Mouse (Mus musculus) testis, postnatal 14 days (tissue): ENCODE measurements at regions not wholly inside any gene's neighbourhood (a gene's known extent, or its start where the extent isn't known, plus 50 kb on each side); places are given as distances from the start of the nearest gene placed in this dataset.

Experiments used
- DNase-seq: peaks from one replicate; pipeline ENCODE4 v3.0.0; 2021; ENCODE audit warnings: low spot score

DNA sequence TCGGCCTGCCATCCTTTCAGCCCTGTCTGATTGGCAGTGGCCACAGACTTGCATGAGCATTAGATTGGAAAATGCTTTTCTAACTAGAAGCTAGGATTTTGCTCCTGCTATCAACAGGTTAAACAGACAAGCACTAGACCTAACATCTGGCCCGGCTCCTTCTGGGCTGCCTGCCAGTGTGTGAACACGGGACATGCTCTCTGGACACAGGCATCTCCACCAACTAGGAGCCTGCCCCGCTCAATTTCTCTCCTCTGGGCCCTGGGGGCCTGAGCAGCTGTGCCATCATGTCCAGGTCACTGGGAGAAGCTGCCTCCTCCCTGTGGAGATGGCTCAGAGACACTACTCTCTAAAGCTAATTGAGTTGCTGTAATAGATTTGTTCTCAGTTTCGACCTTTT, 195.3 kb upstream of the Jade1 start:
- no peak for DNase-seq

GRCm38 (mm10) chr3:41359458-41359857, 196.1 kb upstream of the Jade1 start:
- DNase-seq = no peak

DNA sequence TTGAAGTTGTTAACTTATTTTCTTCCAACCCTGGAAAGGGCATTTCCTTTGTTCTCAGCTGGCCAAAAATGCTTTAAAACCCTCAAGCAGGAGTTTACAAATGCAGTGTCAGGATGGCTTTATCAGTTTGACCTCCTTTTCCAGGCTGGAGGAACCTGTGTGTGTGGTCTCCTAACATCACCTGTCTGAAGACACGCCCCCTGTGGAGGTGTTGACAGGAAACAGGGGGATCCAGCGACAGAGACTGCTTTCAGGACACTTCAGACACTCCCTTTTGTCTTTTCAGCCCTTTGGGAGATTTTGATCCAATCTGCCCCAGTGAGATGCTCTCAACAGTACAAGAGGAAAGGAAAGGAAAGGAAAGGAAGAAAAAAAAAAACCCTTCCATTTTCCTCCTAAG, 202.5 kb upstream of the Jade1 start:
- no peak for DNase-seq

DNA sequence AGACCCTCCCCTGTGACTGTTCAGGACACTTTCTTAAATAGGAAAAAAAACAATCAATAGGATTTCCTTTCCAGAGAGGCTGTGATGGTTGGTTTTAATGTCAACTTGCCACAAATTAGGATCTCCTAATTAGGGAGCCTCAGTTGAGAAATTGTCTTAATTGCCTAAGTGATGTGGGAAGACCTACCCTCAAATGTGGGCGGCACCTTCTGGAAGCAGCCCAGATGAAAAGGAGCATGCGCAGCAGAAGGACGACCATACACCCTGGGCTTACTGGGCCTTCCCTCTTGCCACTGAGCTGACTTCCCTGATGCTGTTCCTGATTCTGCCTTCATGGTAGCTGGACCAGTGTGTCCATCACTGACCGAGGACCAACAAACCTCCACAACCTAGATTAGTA, 203.7 kb upstream of the Jade1 start:
- DNase-seq = no peak

GRCm38 (mm10) chr3:41351091-41351685, 204.3 kb upstream of the Jade1 start:
- no peak for DNase-seq

GRCm38 (mm10) chr3:41350331-41350730, 205.2 kb upstream of the Jade1 start:
- DNase-seq = no peak

- peak; percentile 36 for DNase-seq
These were observed 206.7 kb upstream of the Jade1 start for GRCm38 (mm10) chr3:41348795-41349194.

DNA sequence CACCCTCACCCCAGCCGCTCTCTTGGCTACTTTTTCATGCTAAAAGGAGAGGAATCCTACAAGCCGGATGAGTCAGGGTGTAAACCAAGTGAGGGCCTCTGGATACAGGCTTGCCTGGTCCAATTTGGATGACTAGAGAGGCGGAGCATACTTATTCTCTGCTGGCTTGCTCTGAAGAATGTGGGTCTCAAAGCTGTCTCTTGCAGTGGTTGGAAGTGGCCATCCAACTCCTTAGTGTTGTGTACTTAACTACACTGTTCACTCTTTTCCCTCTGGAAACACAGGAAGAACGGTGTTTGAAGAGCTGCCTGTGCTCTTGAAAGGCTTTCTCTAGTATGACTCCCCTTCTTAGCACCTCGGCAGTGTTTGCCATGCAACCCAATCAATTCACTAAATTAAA, 208.7 kb upstream of the Jade1 start:
- no peak for DNase-seq

DNA sequence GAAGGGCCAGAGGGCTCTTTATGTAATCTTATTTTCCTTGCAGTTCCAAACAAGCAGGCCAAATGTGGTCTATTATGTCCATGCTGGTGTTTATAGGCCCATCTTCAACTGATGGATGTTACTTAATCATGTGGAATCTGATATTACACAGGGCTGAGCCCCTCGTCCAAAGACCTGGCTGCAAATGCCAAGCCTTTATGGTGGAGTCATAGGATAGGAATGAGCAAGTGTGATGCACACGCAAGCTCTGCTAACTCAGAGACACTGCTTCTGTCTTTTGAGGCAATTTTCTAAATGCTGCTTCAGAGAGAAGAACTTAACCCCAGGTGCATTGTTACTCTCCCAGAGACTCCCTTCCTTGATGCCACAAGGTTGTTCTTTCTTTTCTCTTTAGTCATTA, 212.1 kb upstream of the Jade1 start:
- DNase-seq = no peak

GRCm38 (mm10) chr3:41332481-41332880, 223.1 kb upstream of the Jade1 start:
- no peak for DNase-seq

DNA sequence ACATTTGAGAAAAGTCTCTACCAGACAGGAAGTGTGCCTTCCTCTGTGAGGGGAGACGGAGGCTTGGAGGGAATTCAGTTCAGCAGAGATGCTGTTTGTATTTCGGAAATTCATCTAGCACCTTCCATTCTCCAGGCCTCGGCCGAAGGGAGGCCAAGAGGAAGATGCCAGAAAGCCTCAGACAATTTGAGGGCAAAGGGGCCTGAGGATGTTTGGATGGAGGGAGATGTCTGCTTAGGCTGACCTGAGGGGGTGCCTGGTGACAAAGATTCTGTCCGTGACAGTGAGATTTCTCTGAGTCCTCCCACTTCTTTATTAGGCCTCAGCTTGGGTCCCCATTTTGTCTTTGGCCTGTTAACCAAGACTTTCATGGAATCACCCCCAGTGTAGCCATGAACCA, 225.2 kb upstream of the Jade1 start:
- no peak for DNase-seq

- DNase-seq = no peak
These were observed 226.7 kb upstream of the Jade1 start for GRCm38 (mm10) chr3:41328828-41329227.

DNA sequence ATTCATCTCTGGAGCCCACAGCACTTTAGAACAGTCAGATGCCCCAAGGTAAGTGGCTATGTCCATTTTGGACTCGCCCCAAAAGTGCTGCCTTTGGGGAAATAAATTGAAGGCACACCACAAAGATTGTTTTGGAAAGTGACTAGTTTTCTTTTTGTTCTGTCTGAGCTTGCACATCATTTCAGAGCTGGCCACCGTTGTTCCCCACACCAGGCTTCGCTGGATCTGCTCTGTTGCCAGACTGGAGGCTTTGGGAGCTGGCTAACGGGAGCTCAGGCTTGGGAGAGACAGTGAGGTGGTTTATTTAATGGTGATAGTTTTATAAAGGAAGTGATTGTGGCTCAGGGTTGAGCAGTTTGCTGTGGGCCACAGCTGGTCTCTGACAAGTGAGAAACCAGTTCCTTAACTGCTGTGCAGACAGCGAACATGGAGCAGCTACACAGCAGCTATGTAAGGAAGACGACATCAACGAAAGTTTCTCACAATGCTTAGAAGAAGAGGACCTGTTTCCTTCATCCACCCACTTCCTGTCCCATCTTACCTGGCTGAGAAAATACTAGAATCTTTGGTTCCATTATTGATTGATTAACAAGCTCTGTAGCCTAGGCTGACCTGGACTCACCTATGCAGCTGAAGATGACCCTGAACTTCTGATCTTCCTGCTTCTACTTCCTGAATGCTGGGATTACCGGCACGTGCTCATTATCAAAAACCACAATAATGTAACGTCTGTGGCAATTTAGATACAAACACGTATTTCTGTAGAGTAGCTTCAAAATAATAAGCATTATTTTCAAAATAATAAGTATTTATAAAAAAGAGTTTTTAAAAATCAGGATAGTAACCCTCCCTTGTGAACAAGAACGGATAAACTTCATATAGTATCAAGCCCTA, 229.1 kb upstream of the Jade1 start:
- DNase-seq = no peak

GRCm38 (mm10) chr3:41321808-41322207, 233.7 kb upstream of the Jade1 start:
- no peak for DNase-seq

- no peak for DNase-seq
These were observed 236.2 kb upstream of the Jade1 start for GRCm38 (mm10) chr3:41319214-41319856.

DNA sequence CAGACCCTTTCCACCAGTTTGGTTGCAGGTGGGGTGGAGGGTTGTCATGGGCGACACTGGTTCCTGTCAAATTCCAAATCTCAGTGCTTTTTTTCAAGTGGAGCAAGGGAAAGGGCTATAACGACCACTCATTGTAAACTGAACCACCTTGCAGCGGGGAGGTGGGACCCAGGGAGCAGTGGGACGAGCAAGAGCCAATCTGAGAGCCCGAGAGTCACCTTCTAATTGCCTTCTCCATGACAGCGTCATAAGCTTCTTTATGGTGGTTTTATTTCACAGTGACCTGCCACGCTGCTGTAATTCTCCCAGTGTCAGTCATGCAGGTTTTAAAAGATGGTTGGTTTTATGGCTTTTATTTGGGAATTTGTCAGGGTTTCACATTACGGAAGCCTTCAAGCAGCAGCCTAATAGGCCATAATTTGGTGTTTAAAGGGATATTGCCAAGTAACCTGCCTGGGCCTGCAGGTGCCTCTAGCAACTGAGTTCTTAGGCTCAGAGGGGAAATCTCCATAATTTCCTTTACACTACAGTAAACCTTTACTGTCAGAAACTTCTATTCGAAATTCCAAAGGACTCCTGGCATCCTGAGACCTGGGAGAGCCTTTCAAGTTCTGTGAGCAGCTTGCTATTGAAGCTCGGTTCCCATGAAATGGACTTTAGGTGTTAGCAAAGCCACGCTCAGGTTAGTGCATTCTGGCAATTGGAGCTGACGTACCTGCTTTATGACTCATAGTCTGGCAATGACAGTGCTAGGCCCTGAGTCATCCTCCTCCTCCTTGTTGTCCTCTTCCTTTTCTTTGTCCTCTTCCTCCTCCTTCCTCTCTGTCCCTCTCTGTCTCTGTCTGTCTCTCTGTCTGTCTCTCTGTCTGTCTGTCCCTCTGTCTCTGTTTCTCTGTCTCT, 235.6 kb upstream of the Pgrmc2 start:
- DNase-seq = no peak

DNA sequence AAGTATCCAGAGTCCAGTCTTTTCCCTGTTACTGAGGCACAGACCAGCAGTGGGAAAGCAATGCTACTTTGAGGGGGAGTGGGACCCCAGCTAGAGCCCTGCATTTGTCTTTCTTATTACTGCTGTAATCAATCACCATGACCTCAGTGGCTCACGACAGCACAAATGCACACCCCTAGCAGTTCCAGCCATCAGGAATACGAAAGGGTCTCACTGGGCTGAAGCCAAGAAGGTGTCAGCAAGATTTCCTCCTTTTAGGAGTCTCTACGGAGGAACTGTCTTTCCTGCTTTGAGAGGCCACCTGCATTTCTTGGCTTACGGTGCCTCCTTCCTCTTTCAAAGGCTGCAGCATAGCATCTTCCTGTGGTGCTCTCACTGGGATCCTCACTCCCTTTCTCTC, 234.3 kb upstream of the Pgrmc2 start:
- no peak for DNase-seq

- no peak for DNase-seq
These were observed 229.6 kb upstream of the Pgrmc2 start for GRCm38 (mm10) chr3:41312492-41312891.

- no peak for DNase-seq
These were observed 224.7 kb upstream of the Pgrmc2 start for GRCm38 (mm10) chr3:41307400-41308028.

- DNase-seq = no peak
These were observed 220.0 kb upstream of the Pgrmc2 start for GRCm38 (mm10) chr3:41302805-41303204.

GRCm38 (mm10) chr3:41298776-41299175, 215.9 kb upstream of the Pgrmc2 start:
- no peak for DNase-seq
